Mouse (Mus musculus) embryo, embryonic 10.5 days (tissue): ENCODE data around the gene Runx3.

Experiments used
- DNase-seq: peaks from one replicate; pipeline ENCODE4 v3.0.0-alpha.2; 2015; ENCODE audit warnings: low spot score

Runx3 gene

DNA sequence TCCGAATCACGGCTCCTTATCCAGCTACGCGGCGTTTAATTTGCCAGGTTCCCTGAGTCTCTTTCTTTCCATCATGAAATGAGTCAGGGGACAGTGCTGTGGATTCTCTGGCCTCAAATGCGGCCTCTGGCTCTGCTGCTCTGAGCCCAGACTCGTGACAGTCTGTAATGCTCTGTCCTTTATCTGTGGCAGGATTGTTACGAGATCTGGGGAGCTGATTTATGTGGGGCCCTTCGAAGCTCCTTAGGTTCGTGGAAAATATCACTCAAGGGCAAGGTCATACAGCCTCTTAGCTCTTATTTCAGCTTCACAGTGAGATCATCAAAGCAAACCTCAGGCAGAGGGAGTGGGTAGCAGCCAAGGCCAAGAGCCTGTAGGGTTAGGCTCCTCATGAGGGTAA, 6.2 kb upstream of the Runx3 start:
- DNase-seq: no peak

DNA sequence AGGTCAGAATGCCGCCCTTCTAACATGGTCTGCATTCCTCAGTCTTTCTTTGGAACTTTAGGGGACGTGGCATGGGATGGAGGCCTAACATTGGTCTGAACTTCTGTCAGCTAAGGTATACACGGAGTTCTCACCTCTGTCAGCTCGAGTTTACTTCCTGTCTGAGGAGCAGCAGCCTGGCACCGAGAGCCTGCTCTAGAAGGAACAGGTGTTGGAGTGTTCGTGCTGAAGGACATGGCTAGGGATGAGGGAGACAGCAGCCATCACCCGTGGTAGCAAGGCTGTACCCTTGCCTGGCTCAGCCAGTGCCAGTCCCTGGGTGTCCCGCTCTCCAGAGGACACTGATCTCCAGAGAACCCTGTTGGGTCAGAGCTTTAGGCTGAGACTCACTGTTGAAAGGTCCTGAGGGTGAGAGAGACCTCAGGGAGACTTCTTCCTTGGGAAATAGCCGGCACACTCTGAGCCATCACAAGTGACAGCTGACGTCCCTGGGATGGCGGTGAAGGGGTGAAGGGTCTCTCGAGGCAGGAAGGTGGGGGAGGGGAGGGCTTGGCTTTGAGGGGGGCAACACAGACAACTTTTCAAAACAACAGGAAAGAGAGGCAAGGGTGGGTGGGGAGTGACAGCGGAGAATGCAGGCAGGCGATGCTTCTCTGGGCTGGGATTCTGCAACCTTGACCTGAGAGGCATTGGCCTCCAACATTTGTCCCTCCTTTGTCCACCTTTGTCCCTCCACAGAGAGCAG, 4.9 kb upstream of the Runx3 start:
- no peak for DNase-seq

DNA sequence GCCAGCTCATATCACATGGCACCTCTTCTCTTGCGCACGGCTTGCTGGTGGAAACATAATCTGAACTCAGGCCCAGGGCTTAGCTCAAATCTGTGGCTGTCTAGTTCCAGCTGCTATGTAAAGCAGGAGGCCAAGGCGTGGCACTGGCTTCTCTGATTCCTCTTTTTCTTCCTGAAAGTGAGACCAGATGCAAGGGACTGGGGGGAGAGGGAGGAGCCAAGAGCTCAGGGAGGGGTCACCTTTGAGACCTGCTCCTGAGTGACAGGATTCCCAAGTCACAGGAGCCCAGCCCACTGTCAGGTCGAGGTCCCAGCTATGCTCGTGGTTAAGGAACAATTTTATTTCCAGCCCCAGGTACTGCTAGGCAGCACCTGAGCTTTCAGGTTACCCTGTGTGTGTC, 4.1 kb upstream of the Runx3 start:
- no peak for DNase-seq

DNA sequence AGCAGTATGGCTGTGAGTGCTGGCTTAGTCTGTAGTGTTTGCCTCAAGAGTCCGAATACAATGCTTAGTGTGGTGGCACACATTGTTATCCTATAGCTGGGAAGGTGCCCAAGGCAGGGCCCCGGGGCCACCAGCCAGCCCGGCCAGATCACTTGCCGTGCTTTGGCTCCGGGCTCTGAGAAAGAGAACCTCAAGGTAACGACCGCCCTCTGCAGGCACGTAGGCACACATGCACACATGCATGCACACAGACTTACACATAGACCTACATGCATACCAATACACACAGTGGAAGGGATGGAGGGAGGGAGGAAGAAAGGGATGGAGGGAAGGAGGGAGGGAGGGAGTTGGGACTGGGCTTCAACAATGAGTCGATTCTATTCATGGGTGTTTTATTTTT, 2.6 kb upstream of the Runx3 start:
- DNase-seq: no peak

DNA sequence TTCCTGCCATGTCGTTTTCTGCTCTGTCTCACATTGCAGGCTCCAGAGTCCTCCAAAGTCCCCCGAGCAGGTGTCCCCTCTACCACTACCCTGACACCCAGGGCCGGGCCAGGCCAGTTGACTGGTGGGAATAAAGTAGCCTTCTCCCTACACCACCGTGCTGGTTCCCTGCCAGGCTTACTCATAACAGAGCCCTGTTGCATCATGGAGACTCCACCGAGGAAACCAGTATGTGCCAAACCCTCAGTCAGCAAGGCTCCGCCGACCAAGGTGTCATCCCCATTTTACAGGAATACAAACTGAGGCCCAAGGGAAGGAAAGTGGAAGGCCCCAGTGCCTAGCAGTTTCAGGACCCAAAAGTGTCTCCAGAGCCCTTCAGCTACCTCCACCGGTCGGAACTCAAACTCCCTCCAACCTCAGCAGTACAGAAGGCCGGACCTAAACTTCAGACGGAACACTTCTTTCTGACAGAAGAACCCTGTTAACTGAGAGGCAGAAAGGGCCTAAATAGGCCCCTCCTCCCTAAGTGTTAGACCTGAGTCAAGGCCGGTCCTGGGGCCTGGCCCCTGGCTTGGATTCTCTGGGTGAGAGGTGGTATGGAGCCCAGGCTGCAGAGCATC, 1.5 kb upstream of the Runx3 start:
- no peak for DNase-seq

DNA sequence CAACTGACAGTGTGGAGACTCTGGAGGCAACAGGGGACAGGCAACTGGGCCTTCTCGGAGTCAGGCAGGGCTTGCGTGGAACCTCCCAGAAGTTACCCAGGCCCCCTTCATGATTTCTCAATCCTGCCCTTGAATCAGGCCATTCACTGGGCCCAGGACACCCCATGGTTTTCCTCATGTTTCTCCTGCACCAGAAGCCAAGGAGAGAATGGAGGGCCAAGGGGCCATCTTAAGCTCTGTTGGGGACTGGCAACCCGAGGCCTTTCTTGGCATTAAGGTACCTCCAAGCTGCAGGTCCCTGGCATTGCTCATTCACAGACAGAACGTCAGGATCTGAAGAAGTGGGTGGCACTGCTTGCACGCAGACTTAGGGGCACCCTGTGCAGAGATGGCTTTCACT, 3.3 kb downstream of the Runx3 start:
- DNase-seq: no peak

DNA sequence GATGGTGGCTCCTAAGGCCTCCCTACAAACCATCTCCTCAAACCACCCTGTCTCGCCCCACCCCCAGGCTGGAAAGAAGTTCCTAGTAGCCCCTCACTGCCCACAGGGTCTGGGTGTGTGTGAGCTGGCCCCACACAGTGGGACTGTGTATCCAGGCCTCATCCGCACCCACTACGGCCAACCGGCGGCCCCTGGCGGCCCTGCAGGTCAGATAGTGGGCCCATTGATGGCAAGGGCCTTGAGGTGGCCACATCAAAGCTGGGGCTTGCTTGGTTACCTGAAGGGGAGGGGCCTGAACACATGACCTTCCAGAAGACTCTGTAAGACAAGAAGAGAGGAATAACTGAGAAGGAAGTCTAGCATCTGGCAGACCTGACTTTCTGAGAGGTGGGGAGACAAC, 4.3 kb downstream of the Runx3 start:
- no peak for DNase-seq

DNA sequence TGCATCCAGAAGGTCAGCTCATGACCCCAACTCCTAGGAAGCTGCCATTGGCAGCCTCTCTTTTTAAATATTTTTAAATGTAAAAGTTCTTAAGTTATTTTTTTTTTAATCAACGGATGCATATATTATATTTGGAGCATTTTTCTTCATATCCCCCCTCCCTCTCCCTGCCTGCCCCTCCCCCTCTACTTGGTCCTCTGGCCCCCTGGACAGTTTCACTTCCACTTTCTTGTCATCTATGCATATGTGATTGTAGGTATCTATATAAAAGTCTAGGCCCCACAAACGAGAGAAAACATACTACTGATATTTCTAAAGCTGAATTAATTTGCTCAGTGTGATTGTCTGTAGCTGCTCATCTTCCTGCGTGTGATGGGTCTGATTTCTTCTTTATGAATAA, 4.7 kb downstream of the Runx3 start:
- no peak for DNase-seq

DNA sequence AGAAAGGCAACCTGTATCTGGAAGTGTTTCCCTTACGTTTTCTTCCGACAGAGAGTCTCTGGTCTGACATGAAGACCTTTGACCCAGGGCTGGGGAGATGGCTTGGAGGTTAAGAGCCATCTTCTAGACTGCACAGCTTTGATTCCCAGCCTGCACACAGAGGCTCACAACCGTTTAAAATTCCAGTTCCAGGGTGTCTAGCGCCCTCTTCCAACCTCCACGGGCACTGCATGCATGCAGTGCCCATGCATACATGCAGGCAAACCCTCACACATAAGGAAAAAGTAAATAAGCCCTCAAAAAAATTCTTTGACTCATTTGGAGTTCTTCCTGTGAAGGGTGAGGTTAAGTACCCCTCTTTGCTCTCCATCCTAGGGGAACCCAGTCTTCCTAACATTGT, 5.9 kb downstream of the Runx3 start:
- DNase-seq: no peak

DNA sequence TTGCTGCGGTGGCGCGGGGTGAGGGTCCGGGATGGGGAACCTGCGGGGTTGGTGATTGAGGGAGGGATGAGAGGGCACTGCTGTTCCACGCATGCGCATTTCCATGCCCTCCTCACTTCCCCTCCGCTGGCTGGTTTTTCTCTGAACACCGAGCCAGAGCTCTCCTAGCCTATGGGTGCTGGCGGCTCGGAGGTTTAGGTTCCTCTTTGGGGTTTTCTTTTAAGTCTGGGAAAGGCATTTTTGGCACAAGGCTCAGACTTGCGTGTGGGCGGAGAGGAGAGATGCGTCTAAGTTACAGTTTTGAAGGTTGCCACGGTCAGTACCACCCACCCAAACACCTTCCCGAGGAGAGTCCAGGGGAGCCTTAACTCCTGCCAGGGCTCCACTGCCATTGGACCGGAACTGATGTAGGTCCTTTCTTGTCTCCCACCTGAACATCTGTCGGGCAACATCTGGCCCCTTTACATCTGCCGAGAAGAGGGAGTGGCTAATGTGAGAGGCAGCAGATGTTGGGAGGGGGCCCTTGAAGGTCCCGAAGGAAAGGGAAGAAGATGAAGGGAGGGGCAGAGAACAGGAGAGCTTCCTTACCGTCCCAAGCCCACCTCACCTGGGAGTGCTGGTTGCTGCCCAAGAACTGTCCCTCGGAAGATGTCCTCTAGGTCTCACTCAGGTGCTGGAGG, 8.5 kb downstream of the Runx3 start:
- peak; percentile 61 for DNase-seq

DNA sequence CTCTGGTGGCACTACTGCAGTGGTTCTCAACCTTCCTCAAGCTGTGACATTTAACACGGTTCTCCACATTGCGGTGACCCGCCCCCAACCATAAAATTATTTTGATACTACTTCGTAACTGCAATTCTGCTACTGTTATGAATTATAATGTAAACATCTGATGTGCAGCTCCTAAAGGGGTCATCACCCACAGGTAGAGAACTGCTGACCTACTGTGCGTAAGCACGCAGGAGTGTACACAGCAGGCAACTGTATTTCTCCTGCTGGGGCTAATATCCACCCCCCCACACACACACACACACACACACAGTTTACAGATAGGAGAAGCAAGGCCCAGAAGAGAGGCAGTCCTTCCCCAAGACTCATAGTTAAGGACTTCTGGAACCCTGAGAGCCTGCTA, 9.7 kb downstream of the Runx3 start:
- DNase-seq: no peak

DNA sequence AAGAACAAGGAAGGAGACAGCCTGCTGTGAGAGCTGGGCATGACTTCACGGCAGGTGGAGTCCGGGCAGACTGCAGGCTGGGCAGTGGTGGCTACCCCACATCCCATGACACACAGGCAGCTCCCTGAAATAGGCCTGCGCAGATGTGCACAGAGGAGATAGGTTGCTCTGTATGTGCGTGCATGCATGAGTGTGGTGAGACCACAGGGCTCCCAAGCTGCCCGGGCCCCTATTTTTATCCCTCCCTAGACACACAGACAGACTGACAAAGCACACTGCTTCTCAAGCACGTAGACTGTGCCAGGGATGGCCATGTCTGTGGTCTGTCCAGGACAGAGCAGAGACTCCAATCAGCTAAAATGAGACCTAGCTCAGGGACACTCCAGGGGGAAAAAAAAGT, 10.7 kb downstream of the Runx3 start:
- DNase-seq: no peak

DNA sequence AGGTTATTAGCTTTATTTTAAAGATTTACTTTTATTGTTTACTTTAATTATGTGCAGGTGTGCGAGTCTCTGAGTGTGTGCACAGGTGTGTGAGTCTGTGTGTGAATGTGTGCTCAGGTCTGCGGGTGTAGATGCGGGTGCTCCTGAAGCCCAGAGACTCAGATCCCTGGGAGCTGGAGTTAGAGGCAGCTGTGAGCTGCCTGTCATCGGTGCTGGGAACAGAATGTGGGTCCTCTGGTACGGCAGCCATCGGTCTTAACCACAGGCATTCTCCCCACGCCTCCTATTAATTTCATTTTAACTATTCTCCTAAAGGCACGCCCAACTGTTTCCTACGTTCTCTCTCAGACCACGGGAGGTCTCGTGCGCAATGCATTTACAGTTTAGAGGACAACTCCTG, 12.3 kb downstream of the Runx3 start:
- no peak for DNase-seq

DNA sequence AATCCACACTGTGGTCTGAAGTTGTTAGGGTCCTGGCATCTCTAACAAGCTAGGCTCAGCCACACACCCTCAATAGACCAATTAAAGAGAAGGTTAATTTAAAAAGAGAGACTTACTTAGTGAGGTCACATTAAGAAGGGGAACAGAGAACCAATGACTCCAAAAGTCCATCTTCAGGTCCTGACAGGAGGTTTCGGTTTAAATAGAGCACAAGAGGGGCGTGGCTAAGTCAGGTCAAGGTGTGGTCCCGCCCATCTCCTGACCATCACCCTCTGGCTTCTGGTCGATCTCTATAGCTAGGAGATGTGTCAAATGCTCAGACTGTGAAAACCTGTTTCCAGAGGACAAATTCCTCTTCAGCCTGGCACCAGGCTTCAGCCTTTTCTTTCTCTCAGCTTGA, 13.3 kb downstream of the Runx3 start:
- DNase-seq: no peak

DNA sequence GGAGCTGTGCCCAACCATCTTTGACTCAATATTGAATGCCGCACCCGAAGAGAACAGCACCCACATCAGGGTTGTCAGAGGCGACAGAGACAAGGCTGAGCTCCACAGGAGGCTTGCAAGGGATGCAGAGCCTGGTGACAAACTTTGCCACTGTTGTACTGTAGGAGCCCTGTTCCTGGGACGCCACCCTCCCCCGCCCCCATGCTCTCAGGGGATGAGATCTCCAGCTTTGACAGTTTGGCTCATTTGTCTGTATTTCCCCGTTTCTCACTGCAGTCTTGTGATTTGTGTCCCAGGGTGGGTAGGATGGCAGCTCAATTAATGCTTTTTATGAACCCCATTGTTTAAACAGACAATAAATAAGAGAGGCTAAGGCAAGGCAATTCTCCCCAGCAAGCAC, 14.9 kb downstream of the Runx3 start:
- DNase-seq: no peak

DNA sequence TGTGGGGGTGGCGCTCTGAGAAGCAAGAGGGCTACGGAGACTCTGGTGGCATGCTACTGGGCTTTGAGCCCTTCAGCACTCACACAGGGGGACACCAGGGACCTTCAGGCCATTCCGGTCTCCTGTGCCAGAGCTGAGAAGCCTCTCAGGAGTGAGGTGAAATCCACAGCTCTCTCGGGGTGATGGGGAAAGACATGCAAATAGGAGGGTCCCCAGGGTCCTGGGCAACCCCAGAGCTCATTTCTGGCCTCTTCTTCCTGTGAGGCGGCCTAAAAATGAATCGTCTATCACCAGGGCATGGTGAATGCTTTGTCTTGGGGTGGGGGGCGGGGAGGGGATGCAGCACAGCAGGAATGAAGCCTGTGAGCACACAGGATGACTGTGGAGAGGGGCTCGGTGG, 15.8 kb downstream of the Runx3 start:
- no peak for DNase-seq

DNA sequence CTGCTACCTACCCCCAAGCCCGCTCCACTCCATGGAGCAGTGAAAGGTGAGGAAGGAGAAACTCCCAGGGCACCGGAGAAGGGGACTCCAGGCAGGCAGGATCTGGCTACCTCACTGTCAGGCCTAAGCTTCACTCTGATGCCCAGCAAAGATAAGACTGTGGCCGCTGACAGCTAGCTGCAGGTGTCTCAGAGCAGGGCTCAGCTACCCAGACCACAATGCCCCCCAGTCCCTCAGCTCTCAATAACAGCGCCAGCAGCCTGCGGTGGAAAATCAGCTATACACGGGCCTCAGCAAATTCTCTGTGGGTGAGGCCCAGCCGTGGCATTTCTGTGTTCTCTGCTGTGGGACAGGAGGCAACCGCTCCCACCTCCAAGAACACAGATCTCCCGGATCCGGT, 16.2 kb downstream of the Runx3 start:
- no peak for DNase-seq

DNA sequence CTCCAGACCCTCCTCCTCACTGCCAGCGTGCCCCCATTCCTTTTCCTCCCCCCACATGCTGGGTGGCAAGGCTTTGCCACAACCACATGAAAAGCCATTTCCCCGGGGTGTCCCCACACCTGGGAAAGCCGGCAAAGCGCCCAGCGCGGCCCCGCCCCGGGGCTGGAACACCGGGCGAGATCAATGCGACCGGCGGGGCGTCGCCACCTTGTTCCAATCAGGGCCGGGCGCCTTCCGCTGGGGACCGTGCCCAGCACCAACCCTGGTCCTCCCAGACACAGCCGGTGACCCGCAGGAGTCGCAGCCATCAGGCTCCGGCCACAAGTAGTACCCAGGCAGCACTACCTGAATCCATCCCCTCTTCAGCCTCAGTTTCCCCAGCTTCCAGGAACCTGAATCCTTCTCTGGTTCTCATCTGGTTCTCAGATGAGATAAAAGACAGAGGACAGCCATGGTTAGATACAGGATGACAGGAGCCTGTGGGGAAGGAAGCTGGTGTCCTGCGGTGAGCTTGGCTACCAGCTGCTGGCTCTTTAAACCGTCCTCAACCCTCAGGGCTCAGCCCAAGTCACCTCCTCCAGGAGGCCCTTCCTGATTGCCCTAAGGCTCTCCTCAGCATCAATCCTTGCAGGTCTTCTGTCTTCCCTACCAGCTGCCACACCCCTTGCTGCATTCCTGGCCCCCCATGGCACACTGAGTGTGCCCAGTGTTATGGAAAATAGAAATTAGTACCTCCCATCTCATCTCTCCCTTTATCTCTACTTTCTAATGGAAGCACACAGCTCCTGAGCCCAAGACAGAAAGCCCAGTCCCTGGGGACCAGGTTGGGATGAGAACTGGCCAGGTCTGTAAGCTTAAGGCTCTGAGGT, 20.4 kb downstream of the Runx3 start:
- DNase-seq: no peak

DNA sequence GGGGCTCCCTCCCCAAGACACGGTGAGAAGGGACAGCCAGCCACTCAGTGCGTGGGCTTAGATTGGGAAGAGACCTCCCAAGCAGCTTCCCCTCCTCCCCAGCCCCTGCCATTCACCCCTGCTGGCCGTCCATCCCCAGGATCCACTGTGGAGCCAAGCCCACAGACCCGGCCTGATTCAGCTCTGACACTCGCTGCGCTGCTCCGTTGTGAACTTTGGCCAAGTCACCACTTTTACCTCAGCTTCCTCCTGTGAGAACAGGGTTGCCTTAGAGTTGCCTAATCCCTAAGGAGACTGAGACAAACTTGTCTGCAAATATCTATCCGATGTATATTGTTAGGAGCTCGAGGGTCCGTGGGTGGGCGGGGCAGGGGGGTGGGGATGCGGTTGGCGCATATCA, 21.3 kb downstream of the Runx3 start:
- DNase-seq: no peak

DNA sequence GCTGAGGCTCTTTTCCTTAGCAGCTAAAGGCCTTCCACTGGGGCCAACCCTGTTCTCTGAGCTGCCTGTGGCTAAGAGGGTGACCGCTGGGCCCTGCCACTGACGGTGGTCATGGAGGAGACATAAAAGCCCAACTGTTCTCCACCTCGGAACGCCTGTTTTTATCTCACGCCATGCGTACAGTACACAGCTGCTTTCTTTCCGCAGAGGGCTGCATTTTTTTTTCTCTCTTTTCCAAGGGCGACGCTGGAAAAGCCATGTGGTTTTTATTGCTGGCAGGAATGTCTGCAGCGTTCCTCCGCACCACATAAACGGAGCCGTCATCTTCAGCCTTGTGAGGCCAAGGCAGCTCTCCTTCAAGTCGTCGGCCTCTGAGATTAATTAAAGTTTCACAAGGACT, 26.3 kb downstream of the Runx3 start:
- peak; percentile 62 for DNase-seq

DNA sequence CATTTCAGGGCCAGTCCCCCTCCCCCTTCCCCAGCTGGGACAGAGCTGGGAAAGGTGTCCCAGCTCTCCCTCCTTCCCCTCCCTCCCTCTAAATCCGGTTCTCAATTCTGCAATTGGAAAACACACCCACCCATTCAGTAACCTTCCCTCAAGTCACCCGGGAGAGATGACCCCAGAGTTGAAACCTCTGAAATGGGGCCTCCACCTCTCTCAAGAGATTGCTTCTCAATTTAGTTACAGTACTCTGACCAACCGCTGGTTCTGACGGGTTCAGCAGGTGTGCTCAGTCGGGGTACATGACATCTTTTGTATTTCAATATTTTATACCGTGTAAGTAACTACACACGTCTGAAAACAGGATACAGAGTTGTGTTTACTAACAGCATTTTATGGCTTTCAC, 28.2 kb downstream of the Runx3 start:
- no peak for DNase-seq

DNA sequence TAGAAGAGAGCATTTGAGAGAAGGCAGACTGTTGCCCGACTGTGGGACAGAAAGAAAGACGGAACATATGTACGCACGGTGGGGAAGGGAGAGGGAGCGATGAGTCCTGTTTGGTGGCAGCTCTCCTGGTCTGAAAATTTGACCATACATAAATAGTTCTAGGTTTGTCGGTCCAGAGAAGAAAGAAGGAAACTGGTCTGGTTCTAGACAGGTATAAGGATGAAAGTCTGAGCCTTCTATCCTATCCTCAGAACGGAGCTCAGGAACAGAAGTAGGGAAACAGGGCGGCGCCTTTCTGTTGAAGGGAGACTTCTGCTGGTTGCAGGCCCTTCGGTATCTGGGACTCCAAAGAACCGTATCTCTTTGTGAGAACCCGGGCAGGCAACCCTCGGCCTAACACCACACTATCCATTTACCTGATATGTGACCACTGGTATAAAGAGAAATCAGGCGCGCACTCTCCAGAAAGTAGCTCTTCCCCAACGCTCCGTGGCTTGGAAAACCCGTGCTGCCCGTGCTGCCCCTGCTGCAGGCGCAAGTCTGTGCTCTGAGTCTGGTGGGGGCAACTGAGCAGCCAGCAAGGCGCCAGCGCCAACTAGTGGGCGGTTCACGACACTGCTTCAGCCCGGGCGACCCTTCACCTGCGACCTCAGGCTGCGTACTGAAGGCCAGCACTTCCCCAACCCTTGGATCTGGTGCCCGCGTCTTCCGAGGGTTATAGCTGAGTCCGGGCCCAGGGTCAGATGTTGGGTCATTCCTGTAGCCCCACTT, 29.8 kb downstream of the Runx3 start:
- peak; percentile 86 for DNase-seq
